Mouse (Mus musculus) heart, embryonic 13.5 days (tissue): ENCODE measurements around the gene Col4a3. TPM values are rescaled to one million over a fixed set of nuclear protein-coding genes. Genes with fewer than 3 reads are reported as not detected.

Experiments used
- ATAC-seq: fragments of 200-750 bp; cut with Nextera tagmentation; 2 replicates; pipeline ENCODE4 v1.8.0; 2017; ENCODE audit warnings: moderate TSS enrichment; ENCODE audit not compliant: insufficient number of reproducible peaks, low FRiP score, low TSS enrichment; ENCODE audit errors: extremely low read depth
- H3K27ac ChIP-seq: fragments of 300-500 bp; sonication (generic); replicated peaks from 2 replicates; pipeline ENCODE4 v1.5.1; 2015; ENCODE audit warnings: moderate library complexity, mild to moderate bottlenecking, inconsistent platforms
- H3K27me3 ChIP-seq: fragments of 300-500 bp; sonication (generic); replicated peaks from 2 replicates; pipeline ENCODE4 v1.6.1; 2015; ENCODE audit warnings: mild to moderate bottlenecking, inconsistent platforms
- H3K36me3 ChIP-seq: fragments of 300-500 bp; sonication (generic); 2 replicates; pipeline ENCODE4 v1.6.1; 2015; ENCODE audit warnings: mild to moderate bottlenecking, inconsistent platforms
- H3K4me1 ChIP-seq: fragments of 300-500 bp; sonication (generic); 2 replicates; pipeline ENCODE4 v1.6.1; 2015; ENCODE audit warnings: inconsistent platforms
- H3K4me2 ChIP-seq: fragments of 300-500 bp; sonication (generic); 2 replicates; pipeline ENCODE4 v1.6.1; 2015; ENCODE audit warnings: inconsistent platforms, mild to moderate bottlenecking, moderate library complexity
- H3K4me3 ChIP-seq: fragments of 300-500 bp; sonication (generic); 2 replicates; pipeline ENCODE4 v1.5.1; 2015; ENCODE audit warnings: moderate library complexity, mild to moderate bottlenecking, inconsistent platforms
- H3K9ac ChIP-seq: fragments of 300-500 bp; sonication (generic); 2 replicates; pipeline ENCODE4 v1.6.1; 2015; ENCODE audit warnings: inconsistent platforms, mild to moderate bottlenecking, moderate library complexity
- H3K9me3 ChIP-seq: fragments of 300-500 bp; sonication (generic); 2 replicates; pipeline ENCODE4 v1.6.1; 2016; ENCODE audit warnings: inconsistent platforms
- WGBS: fragments of 180-500 bp; shearing (Covaris S2); methylation state at CpG from one replicate; pipeline ENCODE4 v1.1.7; 2015; ENCODE audit warnings: mixed read lengths; 5-methylcytosine and 5-hydroxymethylcytosine counted together
- polyA plus RNA-seq: library from polyadenylated mRNA; unstranded; fragments of >200 nt; fragmentation: Nextera tagmentation; extraction: Ambion mirVana; gene quantifications from 2 replicates; pipeline ENCODE4 v1.2.1, GENCODE M21; 2015

Col4a3 gene
- polyA plus RNA-seq, 1 experiment from 2014 or later, result 0.41 TPM

- no peaks in the 10 kb centered on the region for H3K27me3 ChIP-seq
- no peak overlapping the region for H3K9ac ChIP-seq
- H3K4me1 ChIP-seq, result peaks cover 11% of the 10 kb centered on the region
- H3K27ac ChIP-seq, result no peak overlapping the region
- no peaks in the 10 kb centered on the region for H3K9me3 ChIP-seq
- WGBS, result 86% methylated on average over 3 of the region's 3 CpGs
- no peaks in the 10 kb centered on the region for H3K36me3 ChIP-seq
- H3K4me2 ChIP-seq, result no peak overlapping the region
- no peak for ATAC-seq
- no peak overlapping the region for H3K4me3 ChIP-seq
Observed at GRCm38 (mm10) chr1:82575681-82576080, 11.0 kb upstream of the Col4a3 start.

- no peaks in the 10 kb centered on the region for H3K36me3 ChIP-seq
- no peak overlapping the region for H3K9ac ChIP-seq
- no peak overlapping the region for H3K4me2 ChIP-seq
- H3K4me3 ChIP-seq, result no peak overlapping the region
- H3K27me3 ChIP-seq, result no peaks in the 10 kb centered on the region
- H3K27ac ChIP-seq, result no peak overlapping the region
- WGBS, result 75% methylated on average over 2 of the region's 2 CpGs
- ATAC-seq, result no peak
- no peaks in the 10 kb centered on the region for H3K9me3 ChIP-seq
- peaks cover 11% of the 10 kb centered on the region for H3K4me1 ChIP-seq
Observed at GRCm38 (mm10) chr1:82576182-82576581, 10.5 kb upstream of the Col4a3 start.

GRCm38 (mm10) chr1:82577339-82577738 lies 9.4 kb upstream of the Col4a3 start:
- H3K4me3 ChIP-seq, result no peak overlapping the region
- no peak overlapping the region for H3K9ac ChIP-seq
- no peaks in the 10 kb centered on the region for H3K36me3 ChIP-seq
- H3K9me3 ChIP-seq, result no peaks in the 10 kb centered on the region
- WGBS, result 71% methylated on average over 10 of the region's 10 CpGs
- no peak overlapping the region for H3K27ac ChIP-seq
- no peaks in the 10 kb centered on the region for H3K27me3 ChIP-seq
- ATAC-seq, result no peak
- H3K4me1 ChIP-seq, result peaks cover 11% of the 10 kb centered on the region
- no peak overlapping the region for H3K4me2 ChIP-seq

GRCm38 (mm10) chr1:82577915-82578314 lies 8.8 kb upstream of the Col4a3 start:
- Histone ChIP-seq H3K27ac (peak overlapping the region; percentile 10; the same call in 1 of the 2 replicates), H3K27me3 (no peaks in the 10 kb centered on the region), H3K4me3 (no peak overlapping the region), H3K4me1 (peaks cover 11% of the 10 kb centered on the region), H3K9ac (no peak overlapping the region), H3K4me2 (no peak overlapping the region), H3K36me3 (no peaks in the 10 kb centered on the region), H3K9me3 (no peaks in the 10 kb centered on the region)
- WGBS, result 17% methylated on average over 3 of the region's 3 CpGs
- no peak for ATAC-seq

GRCm38 (mm10) chr1:82578320-82578719 lies 8.4 kb upstream of the Col4a3 start:
- no peak for ATAC-seq
- H3K36me3 ChIP-seq, result no peaks in the 10 kb centered on the region
- peak overlapping the region; percentile 10; the same call in 1 of the 2 replicates for H3K27ac ChIP-seq
- no peaks in the 10 kb centered on the region for H3K9me3 ChIP-seq
- H3K4me1 ChIP-seq, result peaks cover 11% of the 10 kb centered on the region
- no peak overlapping the region for H3K4me3 ChIP-seq
- H3K27me3 ChIP-seq, result no peaks in the 10 kb centered on the region
- WGBS, result 54% methylated on average over 4 of the region's 4 CpGs
- H3K9ac ChIP-seq, result no peak overlapping the region
- H3K4me2 ChIP-seq, result no peak overlapping the region

GRCm38 (mm10) chr1:82585981-82586380 lies 740 bp upstream of the Col4a3 start:
- no peaks in the 10 kb centered on the region for H3K9me3 ChIP-seq
- H3K4me1 ChIP-seq, result peaks cover 13% of the 10 kb centered on the region
- H3K4me3 ChIP-seq, result no peak overlapping the region; the same call in 1 of the 2 replicates
- no peaks in the 10 kb centered on the region for H3K36me3 ChIP-seq
- peak overlapping the region; percentile 89 for H3K4me2 ChIP-seq
- H3K9ac ChIP-seq, result peak overlapping the region; percentile 71
- no peak for ATAC-seq
- 66% methylated on average over 7 of the region's 7 CpGs for WGBS
- H3K27ac ChIP-seq, result no peak overlapping the region
- peaks cover 53% of the 10 kb centered on the region for H3K27me3 ChIP-seq

- H3K4me3 ChIP-seq, result no peak overlapping the region
- no peaks in the 10 kb centered on the region for H3K36me3 ChIP-seq
- no peak overlapping the region for H3K27ac ChIP-seq
- H3K9me3 ChIP-seq, result no peaks in the 10 kb centered on the region
- peaks cover 13% of the 10 kb centered on the region for H3K4me1 ChIP-seq
- H3K27me3 ChIP-seq, result peaks cover 38% of the 10 kb centered on the region
- ATAC-seq, result no peak
- no peak overlapping the region for H3K9ac ChIP-seq
- no peak overlapping the region for H3K4me2 ChIP-seq
- WGBS, result 46% methylated on average over 4 of the region's 4 CpGs
Observed at GRCm38 (mm10) chr1:82590266-82590665, 3.5 kb downstream of the Col4a3 start.

- Histone ChIP-seq H3K36me3 (no peaks in the 10 kb centered on the region), H3K27ac (no peak overlapping the region), H3K4me2 (no peak overlapping the region), H3K4me3 (no peak overlapping the region), H3K27me3 (no peaks in the 10 kb centered on the region), H3K9ac (no peak overlapping the region), H3K4me1 (peaks cover 13% of the 10 kb centered on the region), H3K9me3 (no peaks in the 10 kb centered on the region)
- no peak for ATAC-seq
- 37% methylated on average over 6 of the region's 6 CpGs for WGBS
Observed at GRCm38 (mm10) chr1:82596864-82597596, 10.3 kb downstream of the Col4a3 start.

GRCm38 (mm10) chr1:82603198-82603950 lies 16.7 kb downstream of the Col4a3 start:
- Histone ChIP-seq H3K36me3 (no peaks in the 10 kb centered on the region), H3K4me3 (no peak overlapping the region), H3K27ac (no peak overlapping the region), H3K4me2 (no peak overlapping the region), H3K9me3 (no peaks in the 10 kb centered on the region), H3K4me1 (no peaks in the 10 kb centered on the region), H3K9ac (no peak overlapping the region), H3K27me3 (no peaks in the 10 kb centered on the region)
- ATAC-seq, result no peak
- 44% methylated on average over 7 of the region's 7 CpGs for WGBS

- Histone ChIP-seq H3K9me3 (no peaks in the 10 kb centered on the region), H3K27ac (no peak overlapping the region), H3K4me3 (no peak overlapping the region), H3K4me2 (no peak overlapping the region), H3K27me3 (no peaks in the 10 kb centered on the region), H3K36me3 (no peaks in the 10 kb centered on the region), H3K9ac (no peak overlapping the region), H3K4me1 (no peaks in the 10 kb centered on the region)
- 81% methylated on average over 7 of the region's 7 CpGs for WGBS
- ATAC-seq, result no peak
Observed at GRCm38 (mm10) chr1:82605347-82605746, 18.6 kb downstream of the Col4a3 start.

- H3K27me3 ChIP-seq, result no peaks in the 10 kb centered on the region
- 72% methylated on average over 7 of the region's 7 CpGs for WGBS
- no peak overlapping the region for H3K4me3 ChIP-seq
- no peaks in the 10 kb centered on the region for H3K4me1 ChIP-seq
- H3K27ac ChIP-seq, result no peak overlapping the region
- H3K4me2 ChIP-seq, result no peak overlapping the region
- H3K36me3 ChIP-seq, result no peaks in the 10 kb centered on the region
- no peak overlapping the region for H3K9ac ChIP-seq
- ATAC-seq, result no peak
- no peaks in the 10 kb centered on the region for H3K9me3 ChIP-seq
Observed at GRCm38 (mm10) chr1:82605856-82606255, 19.1 kb downstream of the Col4a3 start.
